Mouse (Mus musculus) CH12F3 (cell line): ENCODE measurements around the gene Pfdn4.
"Not testable (repeated sequence)": the region's sequence is repeated elsewhere in the genome, so short reads cannot be mapped to it uniquely, and the experiment has no call there.

ENCODE experiments used
- in situ Hi-C: fragments of 300-500 bp; cut with MboI; formaldehyde crosslinking; loops from 2 replicates; pipeline ENCODE4 v1.14.3; 2020; ENCODE audit warnings: low sequenced_read_pairs

Pfdn4 gene

DNA sequence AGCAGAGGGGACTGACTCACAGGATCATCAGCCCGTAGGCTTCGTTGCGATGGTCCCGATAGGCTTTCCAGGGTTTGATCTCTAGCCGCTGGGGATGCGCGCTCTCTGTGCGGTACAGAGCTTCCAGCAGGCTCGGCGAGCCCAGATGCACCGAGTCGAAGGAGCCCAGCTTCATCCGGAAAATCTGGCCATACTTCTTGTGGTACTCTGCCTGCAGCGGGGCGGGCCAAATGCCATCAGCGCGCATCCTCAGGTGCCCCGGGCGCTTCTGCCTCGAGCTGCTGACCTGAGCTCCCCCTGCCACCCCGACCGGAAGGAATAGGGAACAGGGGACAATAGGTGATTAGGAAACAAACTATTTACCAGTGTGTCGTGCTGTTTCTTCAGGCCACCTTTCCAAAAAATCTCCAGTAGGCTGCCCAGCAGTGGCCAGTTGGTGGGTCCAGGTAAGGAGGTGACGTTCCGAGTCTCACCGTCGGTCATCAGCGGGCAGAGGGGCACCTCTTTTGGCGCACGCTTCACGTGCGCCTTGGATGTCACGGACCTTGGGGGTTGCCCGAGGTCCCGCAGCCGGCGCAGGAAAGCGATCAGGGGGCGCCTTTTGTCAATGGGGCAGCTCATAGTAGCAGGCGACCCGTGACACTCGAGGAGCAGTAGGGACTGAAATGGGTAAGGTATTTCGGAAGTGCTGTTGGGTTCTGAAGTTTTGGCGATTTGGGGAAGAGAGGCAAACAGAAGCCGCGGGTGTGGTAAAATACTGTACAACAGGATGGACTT is at the start of gene Pfdn4:
Gene Pfdn4, plus strand, starts transcription at position 275 of the 777 bp plus-strand sequence.
- in situ Hi-C loops = no loop called here

DNA sequence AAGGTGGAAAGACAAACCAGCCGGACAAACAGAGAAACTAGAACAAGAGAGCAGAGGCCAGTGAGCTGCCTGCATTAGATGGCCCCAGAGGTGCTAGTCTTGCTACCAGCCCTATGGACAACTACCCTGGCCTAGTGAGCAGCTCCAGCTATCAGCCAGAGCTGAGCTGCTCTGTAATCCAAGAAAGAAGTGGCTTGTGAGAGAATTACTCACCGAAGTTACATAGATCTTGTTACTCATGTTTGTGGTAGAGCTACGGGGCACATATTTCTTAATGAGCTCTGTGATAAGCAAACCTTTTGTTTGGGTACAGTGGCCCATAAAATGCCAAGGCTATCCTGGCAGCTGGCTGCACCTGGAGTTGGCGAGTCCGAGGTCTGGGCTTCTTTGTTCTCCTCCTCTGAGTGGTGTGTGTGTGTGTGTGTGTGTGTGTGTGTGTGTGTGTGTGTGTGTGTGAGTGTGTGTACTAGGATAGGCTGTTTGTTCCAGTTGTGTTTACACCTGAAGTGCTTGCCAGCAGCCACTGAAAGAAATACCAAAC is 49.3 kb upstream of the Pfdn4 start:
- in situ Hi-C loops = loop anchor here (10.0 kb wide), 1 partner anchor 58 kb away; no protein-coding TSS in a partner anchor

DNA sequence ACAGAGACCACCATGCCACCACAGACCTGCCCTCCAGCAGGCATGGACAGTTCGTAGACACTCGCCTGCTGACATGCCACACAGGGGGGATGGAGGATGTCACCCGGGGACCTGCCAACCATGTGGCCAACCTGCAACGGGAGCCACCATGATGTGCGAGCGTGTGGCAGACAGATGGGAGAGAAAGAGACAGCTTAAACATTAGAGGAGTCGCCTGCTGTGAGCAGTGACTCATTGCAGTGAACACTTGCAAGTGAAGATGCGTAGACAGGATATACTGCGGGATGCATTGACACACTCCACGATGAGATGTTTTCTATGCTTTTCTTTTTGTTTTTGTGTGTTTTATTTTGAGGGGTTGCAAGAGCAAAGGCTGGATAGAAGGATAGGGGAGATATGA is 48.6 kb upstream of the Pfdn4 start:
- in situ Hi-C loops = loop anchor here (10.0 kb wide), 1 partner anchor 57 kb away; no protein-coding TSS in a partner anchor

DNA sequence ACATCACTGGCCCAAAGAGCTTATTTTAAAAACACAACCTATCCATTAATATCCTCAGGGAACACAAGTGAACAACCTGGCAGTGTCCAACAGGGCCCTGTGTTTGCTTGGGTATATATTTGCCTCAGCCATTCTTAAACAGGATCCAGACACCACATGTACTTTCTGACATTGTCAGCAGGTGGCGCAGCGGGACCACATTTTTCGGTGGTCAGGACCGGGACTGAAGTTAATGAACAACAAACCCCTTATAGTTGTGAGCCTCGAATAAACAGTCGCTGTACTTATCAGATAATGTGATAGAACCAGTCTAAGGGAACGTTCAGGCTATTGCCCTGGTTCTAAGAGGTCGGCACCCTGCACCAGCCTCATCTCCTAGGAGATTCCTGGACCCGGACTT is 45.3 kb upstream of the Pfdn4 start:
- in situ Hi-C loops = no loop called here

DNA sequence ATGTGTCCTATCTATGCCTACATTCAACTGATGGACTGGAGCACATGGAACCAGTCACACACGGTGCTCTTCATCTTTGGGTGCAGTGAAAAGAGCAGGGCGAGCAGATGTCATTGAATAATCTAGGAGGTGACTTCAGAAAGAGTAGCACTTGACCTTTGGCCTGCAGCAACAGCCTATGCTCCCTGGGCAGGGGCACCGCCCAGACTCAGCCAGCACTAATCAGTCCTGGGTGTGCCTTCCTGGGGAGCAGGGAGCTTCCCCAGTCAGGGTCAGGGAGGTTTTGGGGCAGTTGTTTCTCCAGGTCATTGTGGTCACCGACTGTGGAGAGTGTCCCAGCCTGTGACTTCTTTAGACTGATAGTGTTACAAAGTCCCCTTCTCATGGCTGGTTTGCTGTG is 42.4 kb upstream of the Pfdn4 start:
- in situ Hi-C loops = not testable (repeated sequence)

DNA sequence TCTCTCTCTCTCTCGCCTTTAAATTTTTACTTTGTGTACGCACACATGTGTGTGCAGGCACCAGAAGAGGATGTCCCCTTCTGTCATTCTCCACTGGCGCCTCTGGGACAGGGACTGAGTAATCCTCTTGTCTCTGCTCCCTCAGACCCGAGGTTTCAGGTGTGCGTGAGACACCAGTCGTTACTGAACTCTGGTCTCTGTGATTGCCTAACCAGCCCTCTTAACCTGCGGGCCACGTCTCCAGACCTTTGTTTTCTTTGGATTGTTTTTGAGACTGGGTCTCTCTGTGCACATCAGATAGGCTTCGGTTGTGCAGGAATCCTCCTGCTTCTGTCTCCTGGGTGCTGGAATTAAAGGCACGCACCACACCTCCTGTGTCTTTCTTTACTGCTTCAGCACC is 37.0 kb upstream of the Pfdn4 start:
- in situ Hi-C loops = no loop called here

DNA sequence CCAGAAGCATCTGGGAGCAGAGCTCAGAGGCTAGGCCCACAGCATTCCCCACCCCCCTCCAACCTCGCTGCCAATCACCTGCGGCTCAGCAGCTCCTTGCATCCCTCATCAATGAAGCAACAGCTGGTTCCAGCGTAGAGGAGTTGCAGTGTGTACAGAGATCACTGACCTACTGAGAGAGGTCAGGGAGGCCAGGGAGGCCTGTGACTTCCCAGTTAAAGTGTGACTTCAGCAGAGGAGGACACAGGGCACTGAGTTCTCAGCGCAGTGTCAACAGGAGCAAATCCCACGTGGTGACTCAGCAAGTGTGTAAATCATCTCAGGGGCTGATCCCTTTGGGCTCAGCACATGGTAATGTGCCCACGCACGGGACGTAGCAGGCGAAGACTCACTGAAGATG is 36.4 kb upstream of the Pfdn4 start:
- in situ Hi-C loops = no loop called here

DNA sequence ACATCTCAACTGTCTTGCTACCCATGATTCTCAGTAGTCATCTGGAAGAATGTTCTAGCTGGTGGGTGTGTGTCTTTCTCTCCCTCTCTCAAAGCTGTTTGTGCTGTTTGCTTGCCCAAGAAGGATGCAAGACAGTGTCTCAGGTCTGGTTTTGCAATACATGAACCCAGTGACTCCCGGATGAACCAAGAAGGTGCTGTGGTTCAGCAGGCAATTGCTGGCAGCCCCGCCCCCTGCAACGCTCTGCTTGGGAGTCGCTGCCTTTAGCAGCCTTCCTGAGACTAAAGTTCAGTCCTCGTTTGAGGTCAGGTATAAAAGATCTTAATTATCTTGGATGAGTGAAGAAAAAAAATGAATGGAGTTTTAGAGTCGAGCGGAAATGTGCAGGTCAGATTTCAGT is 34.6 kb upstream of the Pfdn4 start:
- in situ Hi-C loops = no loop called here

DNA sequence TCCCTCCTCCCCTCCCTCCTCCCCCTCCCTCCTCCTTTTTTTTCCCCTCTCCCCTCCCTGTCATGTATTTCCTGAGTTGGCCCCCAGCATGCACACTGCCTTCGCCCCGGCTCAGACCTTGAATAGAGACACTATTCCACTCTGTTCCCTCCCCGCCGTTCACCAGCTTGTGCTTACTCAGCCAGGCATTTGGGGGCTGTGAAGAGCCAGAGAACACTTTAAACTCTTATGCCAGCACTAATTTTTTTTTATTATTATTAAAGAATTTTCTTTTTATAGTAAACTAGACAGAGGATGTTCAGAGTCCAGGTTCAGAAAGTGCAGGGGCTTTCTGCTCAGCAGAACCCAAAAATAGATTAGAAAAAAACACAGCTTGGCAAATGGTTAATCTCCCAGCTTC is 31.4 kb upstream of the Pfdn4 start:
- in situ Hi-C loops = no loop called here

DNA sequence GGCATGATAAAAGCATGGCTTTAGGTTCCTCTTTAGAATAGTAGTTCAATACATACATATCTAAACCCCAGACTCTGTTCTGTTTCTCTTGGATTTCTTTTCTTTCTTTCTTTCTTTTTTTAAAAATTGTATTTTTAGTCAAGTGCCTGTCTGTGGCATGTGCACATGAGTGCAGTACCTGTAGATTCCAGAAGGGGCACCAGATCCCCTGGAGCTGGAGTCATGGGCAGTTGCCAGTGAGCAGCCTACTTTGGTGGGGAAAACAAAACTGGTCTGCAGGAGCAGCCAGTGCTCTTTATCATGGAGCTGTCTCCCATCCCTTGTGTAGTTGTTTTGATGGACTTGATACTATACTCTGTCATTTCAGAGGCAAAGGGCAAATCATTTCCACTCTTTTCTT is 28.2 kb upstream of the Pfdn4 start:
- in situ Hi-C loops = no loop called here

DNA sequence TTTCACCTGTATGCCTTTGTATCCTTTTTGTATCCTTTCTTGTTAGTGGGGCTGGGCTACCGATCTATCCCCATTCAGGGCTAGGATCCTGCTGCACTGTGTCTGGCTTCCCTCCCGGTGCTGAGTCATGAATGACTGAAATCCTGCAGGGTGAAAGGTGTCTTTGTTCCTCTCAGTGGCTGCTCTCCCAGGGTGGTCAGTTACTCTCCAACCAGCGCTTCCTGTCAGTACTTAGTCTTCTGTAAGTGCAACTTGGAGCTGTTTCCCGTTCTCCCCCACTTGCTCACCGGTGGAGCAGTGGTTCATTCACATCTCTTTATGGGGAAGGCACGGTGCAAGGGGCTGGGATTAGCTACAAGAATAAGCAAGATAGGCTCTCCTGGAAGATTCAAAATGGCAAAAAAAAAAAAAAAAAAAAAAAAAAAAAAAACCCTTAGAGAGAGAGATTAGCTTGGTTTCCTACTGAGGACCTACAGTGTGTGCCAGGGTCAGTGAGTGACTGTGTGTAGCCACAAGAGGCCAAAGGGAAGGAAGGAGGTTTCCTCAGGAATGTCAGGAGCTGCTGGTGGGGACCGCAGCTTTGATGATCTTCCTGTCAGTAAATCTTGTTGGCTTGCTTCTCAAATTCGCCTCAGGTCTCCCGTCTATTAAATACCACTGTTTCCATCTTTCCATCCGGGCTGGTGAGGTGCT is 26.5 kb upstream of the Pfdn4 start:
- in situ Hi-C loops = no loop called here

DNA sequence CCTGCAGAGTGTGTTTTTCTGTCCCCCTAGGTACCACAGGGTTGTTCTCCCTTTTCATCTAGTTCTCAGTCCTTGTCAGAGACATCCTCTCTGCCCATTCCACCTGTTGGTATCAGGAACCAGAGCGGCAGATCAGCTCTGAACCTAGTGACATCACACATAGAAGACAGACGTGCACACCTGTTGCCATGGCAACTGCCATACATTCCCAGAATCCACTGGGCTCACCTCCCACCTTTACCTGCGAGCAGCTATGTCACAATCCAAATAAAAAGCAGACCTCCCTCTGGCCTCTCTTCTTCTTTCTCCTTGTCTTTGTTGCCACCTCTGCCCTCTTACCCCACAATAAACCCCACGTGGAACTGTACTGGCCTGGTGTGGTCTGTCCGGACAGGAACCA is 25.6 kb upstream of the Pfdn4 start:
- in situ Hi-C loops = no loop called here

DNA sequence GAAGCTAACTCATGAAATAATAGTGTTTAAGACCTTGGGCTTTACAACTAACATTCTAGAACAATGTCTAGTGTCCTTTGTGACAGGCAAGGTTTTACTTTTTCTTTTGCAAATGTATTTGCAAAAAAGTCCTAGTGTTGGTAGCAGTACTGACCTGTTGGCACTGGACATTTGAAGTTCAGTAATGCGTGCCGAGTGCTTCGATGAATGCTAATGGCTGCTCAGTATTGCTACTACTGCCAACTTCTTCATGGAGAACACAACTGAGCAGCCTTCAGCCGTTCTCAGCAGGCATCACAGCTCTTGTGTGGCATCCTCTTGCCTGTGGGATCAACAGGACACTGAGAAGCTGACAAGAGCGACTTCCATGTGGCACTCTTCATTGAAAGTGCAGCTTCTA is 22.1 kb upstream of the Pfdn4 start:
- in situ Hi-C loops = no loop called here

DNA sequence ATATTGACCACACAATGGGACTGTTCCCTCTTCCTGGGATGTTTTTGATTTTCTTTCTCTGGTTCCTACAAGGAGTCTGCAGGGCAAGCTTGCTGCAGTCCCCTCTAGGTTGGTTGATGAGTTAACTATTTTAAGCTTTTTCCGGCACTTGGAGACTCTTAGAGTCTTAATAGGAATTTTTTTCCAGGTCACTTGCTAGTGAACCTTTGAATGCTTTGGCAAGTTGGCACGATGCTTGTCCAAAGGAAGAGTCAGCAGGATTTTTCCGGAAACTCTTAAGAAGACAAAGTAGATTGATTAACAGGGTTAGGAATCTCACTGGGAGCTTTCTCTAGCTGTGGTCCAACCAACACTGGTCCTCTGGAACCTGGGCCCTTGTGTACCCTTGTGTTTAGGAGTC is 21.1 kb upstream of the Pfdn4 start:
- in situ Hi-C loops = no loop called here

DNA sequence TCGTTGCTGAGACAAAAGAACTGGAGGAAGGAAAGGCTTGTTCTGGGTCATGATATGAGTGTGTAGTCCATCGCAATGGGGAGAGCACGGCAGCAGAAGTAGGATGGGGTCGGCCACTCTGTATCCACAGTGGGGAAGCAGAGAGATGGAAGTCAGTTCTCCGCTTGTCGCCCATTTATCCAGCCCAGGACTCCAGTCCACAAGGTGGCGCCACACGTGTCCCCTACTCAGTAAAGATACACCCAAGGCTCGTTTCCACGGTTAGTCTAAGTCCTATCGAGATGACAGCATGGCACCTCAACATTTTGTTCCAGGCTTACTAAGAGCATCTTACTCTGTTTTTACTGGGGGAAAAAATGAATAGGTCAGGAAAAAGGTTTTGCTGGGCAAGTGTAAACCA is 20.0 kb upstream of the Pfdn4 start:
- in situ Hi-C loops = no loop called here

DNA sequence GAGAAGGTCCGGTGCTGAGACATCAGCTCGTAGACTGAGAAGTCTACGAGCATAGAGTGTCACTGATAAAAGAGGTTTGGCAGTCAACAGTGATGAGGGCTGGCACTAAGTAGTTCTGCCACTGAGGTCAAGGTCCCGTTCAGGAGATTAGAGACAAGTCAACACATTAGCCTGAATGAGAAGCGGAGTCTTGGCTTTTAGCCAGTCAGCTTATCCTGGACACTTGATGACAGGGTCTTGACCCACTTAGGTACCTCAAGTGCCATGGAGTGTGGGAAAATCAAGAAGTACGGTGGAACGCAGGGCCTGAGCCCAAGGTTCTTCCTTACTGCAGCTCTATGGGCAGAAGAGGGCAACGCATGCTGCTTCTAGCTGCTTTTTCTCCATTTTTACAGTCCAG is 19.6 kb upstream of the Pfdn4 start:
- in situ Hi-C loops = no loop called here

DNA sequence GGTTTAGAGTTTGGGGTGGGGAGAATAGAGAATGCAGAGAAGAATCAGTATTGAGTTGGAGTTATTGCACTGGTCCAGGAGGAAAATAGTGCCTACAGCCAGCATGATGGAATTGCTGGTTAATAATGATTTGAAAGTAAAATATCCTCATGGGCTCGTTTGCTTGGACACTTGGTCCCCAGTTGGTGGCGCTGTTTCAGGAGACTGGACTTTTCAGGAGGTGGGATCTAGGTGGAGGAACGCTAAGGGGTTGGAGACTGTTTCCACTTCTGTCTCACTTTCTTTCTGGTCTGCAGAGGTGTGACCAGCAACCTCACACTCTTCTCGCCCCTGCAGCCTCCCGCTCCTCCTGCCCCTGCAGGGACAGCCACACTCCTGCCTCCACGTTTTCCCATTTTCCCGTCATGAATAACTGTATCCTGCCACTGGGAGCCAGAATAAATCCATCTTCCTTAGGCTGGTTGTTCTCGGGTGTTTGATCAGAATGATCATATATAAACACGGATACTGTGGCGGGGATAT is 14.1 kb upstream of the Pfdn4 start:
- in situ Hi-C loops = no loop called here

DNA sequence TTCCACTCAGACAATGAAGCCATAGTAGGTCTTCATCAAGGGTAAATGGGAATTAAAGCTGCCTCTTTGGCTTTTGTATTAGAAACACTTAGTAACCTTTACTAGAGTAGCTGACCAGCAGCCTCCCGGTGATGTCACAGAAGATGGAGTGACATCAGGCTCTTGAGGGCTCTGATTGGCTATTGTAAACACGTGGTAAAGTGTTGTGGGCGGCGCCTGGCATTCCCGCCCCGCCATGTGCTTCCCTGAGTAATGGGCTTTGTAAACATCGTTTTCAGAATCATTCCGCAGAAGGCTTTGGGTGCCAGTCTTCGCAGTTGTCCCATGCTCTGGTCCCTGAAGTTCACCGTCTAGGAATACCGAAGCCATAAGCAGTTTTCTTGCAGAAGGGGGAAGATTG is 12.3 kb upstream of the Pfdn4 start:
- in situ Hi-C loops = no loop called here

DNA sequence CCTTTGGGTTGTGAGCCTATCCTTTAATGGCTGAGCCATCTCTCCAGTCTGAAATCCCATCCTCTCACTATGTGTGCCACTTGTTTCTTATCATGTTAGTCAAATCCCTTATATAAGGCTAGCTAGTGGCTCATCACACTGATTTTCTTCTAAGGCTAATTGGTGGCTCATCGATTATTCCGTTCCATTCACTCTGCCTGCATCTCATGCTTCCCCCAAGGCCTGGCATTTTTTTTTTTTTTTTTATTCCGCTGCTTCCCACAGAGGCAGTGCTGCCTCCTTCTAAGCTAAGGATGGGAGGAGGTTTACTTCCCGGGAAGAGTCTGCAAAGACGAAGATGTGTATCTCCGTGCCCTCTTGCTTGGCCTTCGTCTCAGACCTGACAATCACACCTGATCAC is 9.0 kb upstream of the Pfdn4 start:
- in situ Hi-C loops = no loop called here

DNA sequence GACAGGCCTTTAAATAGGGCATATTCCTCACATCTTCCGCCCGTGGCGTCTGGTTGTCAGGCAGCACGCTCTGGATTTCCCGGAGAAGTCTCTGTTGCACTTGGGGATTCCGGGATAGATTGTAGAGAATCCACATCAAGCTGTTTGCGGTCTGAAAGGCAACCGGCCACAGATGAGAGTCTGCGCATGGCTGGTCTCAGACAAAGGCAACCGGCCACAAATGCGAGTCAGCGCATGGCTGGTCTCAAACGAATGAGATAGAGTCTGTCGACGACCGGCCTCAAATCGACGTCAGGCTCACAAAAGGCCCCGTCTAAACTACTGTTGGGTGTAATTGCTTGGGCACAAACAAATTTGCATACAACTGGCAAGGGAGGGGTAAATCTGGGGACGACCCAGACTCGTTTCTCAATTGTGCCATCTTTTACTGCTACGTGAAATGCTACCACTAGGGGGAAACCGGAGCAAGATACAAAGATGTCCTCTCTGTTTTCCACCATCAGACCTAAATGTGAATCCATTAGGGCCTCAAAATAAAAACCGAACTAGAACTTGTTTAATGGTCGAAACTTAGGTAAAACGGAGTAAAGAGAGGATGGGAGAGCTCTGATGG is 8.2 kb upstream of the Pfdn4 start:
- in situ Hi-C loops = no loop called here
